Mouse (Mus musculus): ENCODE results near the gene Capg.

The Capg gene

GRCm38 (mm10) chr6:72571826-72572225 is 27.6 kb downstream of the Capg start:
- no peak for DNase-seq

GRCm38 (mm10) chr6:72576041-72576440 is 31.9 kb downstream of the Capg start:
- no peak for DNase-seq

GRCm38 (mm10) chr6:72581625-72582382 is 37.6 kb downstream of the Capg start:
- no peak for DNase-seq

- DNase-seq = no peak
Observed at GRCm38 (mm10) chr6:72583211-72583839, 39.1 kb downstream of the Capg start.

GRCm38 (mm10) chr6:72584154-72584553 is 40.0 kb downstream of the Capg start:
- no peak for DNase-seq

- DNase-seq = no peak
Observed at GRCm38 (mm10) chr6:72586701-72587100, 42.5 kb downstream of the Capg start.

GRCm38 (mm10) chr6:72588307-72588706 is 44.1 kb downstream of the Capg start:
- DNase-seq = no peak

GRCm38 (mm10) chr6:72590111-72590510 is 45.9 kb downstream of the Capg start:
- DNase-seq = no peak

- no peak for DNase-seq
Observed at GRCm38 (mm10) chr6:72593011-72593803, 49.0 kb downstream of the Capg start.

GRCm38 (mm10) chr6:72593914-72594313 is 49.7 kb downstream of the Capg start:
- DNase-seq = no peak

GRCm38 (mm10) chr6:72597083-72597874 is 53.1 kb downstream of the Capg start:
- no peak for DNase-seq

GRCm38 (mm10) chr6:72597956-72598753 is 54.0 kb downstream of the Capg start, which contains the start of the genes Elmod3 and Retsat:
TSS of gene Elmod3 (minus strand) at chr6:72598413.
TSS of gene Retsat (plus strand) at chr6:72598475.
- DNase-seq = peak; percentile 87

- no peak for DNase-seq
Observed at GRCm38 (mm10) chr6:72598791-72599557, 54.8 kb downstream of the Capg start.

- DNase-seq = no peak
Observed at GRCm38 (mm10) chr6:72600216-72600615, 56.0 kb downstream of the Capg start.

GRCm38 (mm10) chr6:72600771-72601170 is 56.6 kb downstream of the Capg start:
- no peak for DNase-seq

GRCm38 (mm10) chr6:72601732-72602131 is 57.5 kb downstream of the Capg start:
- DNase-seq = peak; percentile 87

- DNase-seq = no peak
Observed at GRCm38 (mm10) chr6:72604066-72604465, 59.9 kb downstream of the Capg start.

- no peak for DNase-seq
Observed at GRCm38 (mm10) chr6:72607060-72607459, 62.9 kb downstream of the Capg start.

- no peak for DNase-seq
Observed at GRCm38 (mm10) chr6:72607676-72608075, 63.5 kb downstream of the Capg start.

GRCm38 (mm10) chr6:72608662-72609184 is 64.5 kb downstream of the Capg start:
- DNase-seq = no peak

GRCm38 (mm10) chr6:72610261-72610660 is 66.1 kb downstream of the Capg start:
- no peak for DNase-seq
